Mouse (Mus musculus) heart, embryonic 14.5 days (tissue): ENCODE results near the gene C1qa. TPM values are rescaled to one million over a fixed set of nuclear protein-coding genes. Genes with fewer than 3 reads are reported as not detected.

Experiments
- ATAC-seq: fragments of 200-750 bp; cut with Nextera tagmentation; 2 replicates; pipeline ENCODE4 v1.8.0; 2017; ENCODE audit warnings: low read depth, moderate TSS enrichment; ENCODE audit not compliant: insufficient number of reproducible peaks, insufficient read depth, low FRiP score
- H3K27ac ChIP-seq, 2 experiments: fragments of 200-500 bp in 1 of 2; fragments of 300-500 bp in 1 of 2; sonication (generic) in 1 of 2; replicated peaks in 1 of 2; 2 replicates each; pipeline ENCODE4 v1.5.1; 2012 to 2014; ENCODE audit warnings: low read depth in 2 of 2, low read length in 2 of 2, control low read depth in 1 of 2, mild to moderate bottlenecking in 1 of 2, mixed read lengths in 1 of 2; ENCODE audit not compliant: control insufficient read depth in 1 of 2, insufficient read depth in 1 of 2
- H3K27me3 ChIP-seq: fragments of 300-500 bp; sonication (generic); 2 replicates; pipeline ENCODE4 v1.6.1; 2014; ENCODE audit warnings: mild to moderate bottlenecking, low read length, control low read depth; ENCODE audit not compliant: control insufficient read depth, insufficient read depth
- H3K36me3 ChIP-seq: fragments of 300-500 bp; sonication (generic); 2 replicates; pipeline ENCODE4 v1.6.1; 2014; ENCODE audit warnings: mild to moderate bottlenecking, control low read depth, low read length, mixed read lengths; ENCODE audit not compliant: control insufficient read depth, insufficient read depth
- H3K4me1 ChIP-seq, 2 experiments: fragments of 200-500 bp in 1 of 2; fragments of 300-500 bp in 1 of 2; sonication (generic) in 1 of 2; 2 replicates each; pipeline ENCODE4 v1.6.1; 2012 to 2014; ENCODE audit warnings: low read length in 2 of 2, control low read depth in 1 of 2, mixed read lengths in 1 of 2; ENCODE audit not compliant: control insufficient read depth in 2 of 2, insufficient read depth in 2 of 2
- H3K4me2 ChIP-seq: fragments of 300-500 bp; sonication (generic); 2 replicates; pipeline ENCODE4 v1.6.1; 2014; ENCODE audit warnings: mild to moderate bottlenecking, low read length
- H3K4me3 ChIP-seq, 2 experiments: fragments of 200-500 bp in 1 of 2; fragments of 300-500 bp in 1 of 2; sonication (generic) in 1 of 2; 2 replicates each; pipeline ENCODE4 v1.5.1; 2012 to 2014; ENCODE audit warnings: low read length in 2 of 2, mild to moderate bottlenecking in 2 of 2, control low read depth in 1 of 2, low read depth in 1 of 2, moderate library complexity in 1 of 2; ENCODE audit not compliant: control insufficient read depth in 1 of 2, insufficient read depth in 1 of 2
- H3K9ac ChIP-seq: fragments of 300-500 bp; sonication (generic); 2 replicates; pipeline ENCODE4 v1.6.1; 2014; ENCODE audit warnings: mild to moderate bottlenecking, low read length
- H3K9me3 ChIP-seq: fragments of 300-500 bp; sonication (generic); 2 replicates; pipeline ENCODE4 v1.6.1; 2016; ENCODE audit warnings: low read length, control low read depth; ENCODE audit not compliant: control insufficient read depth
- WGBS: fragments of 180-500 bp; shearing (Covaris S2); extraction: QIAGEN DNeasy Blood & Tissue Kit; methylation state at CpG from one replicate; pipeline ENCODE4 v1.1.7; 2014; 5-methylcytosine and 5-hydroxymethylcytosine counted together
- polyA plus RNA-seq: library from polyadenylated mRNA; unstranded; fragments of >200 nt; fragmentation: Nextera tagmentation; extraction: Ambion mirVana; gene quantifications from 2 replicates; pipeline ENCODE4 v1.2.1, GENCODE M21; 2014

C1qa gene
- polyA plus RNA-seq, 1 experiment from 2014 or later, result 26.5 TPM

- 66% methylated on average over 20 of the region's 20 CpGs for WGBS
- Histone ChIP-seq H3K27ac (no peak overlapping the region), H3K4me1 (no peaks in the 10 kb centered on the region), H3K9ac (no peak overlapping the region), H3K4me2 (no peak overlapping the region), H3K36me3 (no peaks in the 10 kb centered on the region), H3K27me3 (peaks cover 23% of the 10 kb centered on the region), H3K4me3 (no peak overlapping the region), H3K9me3 (no peaks in the 10 kb centered on the region)
- ATAC-seq, result no peak
Measured at GRCm38 (mm10) chr4:136916359-136917164, 18.0 kb upstream of the C1qa start.

- Histone ChIP-seq H3K9ac (no peak overlapping the region), H3K36me3 (no peaks in the 10 kb centered on the region), H3K27me3 (peaks cover 45% of the 10 kb centered on the region), H3K4me2 (no peak overlapping the region), H3K4me3 (no peak overlapping the region), H3K9me3 (no peaks in the 10 kb centered on the region), H3K4me1 (no peaks in the 10 kb centered on the region), H3K27ac (no peak overlapping the region)
- ATAC-seq, result no peak
- 26% methylated on average over 9 of the region's 9 CpGs for WGBS
Measured at GRCm38 (mm10) chr4:136912841-136913240, 14.2 kb upstream of the C1qa start.

GRCm38 (mm10) chr4:136911804-136912203 lies 13.2 kb upstream of the C1qa start:
- ATAC-seq, result no peak
- Histone ChIP-seq H3K4me1 (no peaks in the 10 kb centered on the region), H3K27me3 (peaks cover 47% of the 10 kb centered on the region), H3K4me2 (no peak overlapping the region), H3K27ac (no peak overlapping the region), H3K36me3 (no peaks in the 10 kb centered on the region), H3K9me3 (no peaks in the 10 kb centered on the region), H3K9ac (no peak overlapping the region), H3K4me3 (no peak overlapping the region)
- 47% methylated on average over 9 of the region's 9 CpGs for WGBS

- Histone ChIP-seq H3K27ac (no peak overlapping the region), H3K4me1 (no peaks in the 10 kb centered on the region), H3K4me3 (no peak overlapping the region), H3K27me3 (peaks cover 53% of the 10 kb centered on the region), H3K4me2 (no peak overlapping the region), H3K9ac (no peak overlapping the region), H3K36me3 (no peaks in the 10 kb centered on the region), H3K9me3 (no peaks in the 10 kb centered on the region)
- 11% methylated on average over 17 of the region's 17 CpGs for WGBS
- ATAC-seq, result no peak
Measured at GRCm38 (mm10) chr4:136911211-136911646, 12.6 kb upstream of the C1qa start.

GRCm38 (mm10) chr4:136907809-136908208 lies 9.2 kb upstream of the C1qa start:
- ATAC-seq, result no peak
- no peak overlapping the region for H3K27ac ChIP-seq
- H3K4me3 ChIP-seq, result no peak overlapping the region
- H3K9ac ChIP-seq, result no peak overlapping the region
- peaks cover 75% of the 10 kb centered on the region for H3K27me3 ChIP-seq
- H3K36me3 ChIP-seq, result no peaks in the 10 kb centered on the region
- no peak overlapping the region for H3K4me2 ChIP-seq
- no peaks in the 10 kb centered on the region for H3K4me1 ChIP-seq
- H3K9me3 ChIP-seq, result no peaks in the 10 kb centered on the region

- Histone ChIP-seq H3K4me3 (no peak overlapping the region), H3K4me2 (no peak overlapping the region), H3K4me1 (no peaks in the 10 kb centered on the region), H3K27ac (no peak overlapping the region), H3K9me3 (no peaks in the 10 kb centered on the region), H3K27me3 (peaks cover 67% of the 10 kb centered on the region), H3K36me3 (no peaks in the 10 kb centered on the region), H3K9ac (no peak overlapping the region)
- 10% methylated on average over 7 of the region's 7 CpGs for WGBS
- no peak for ATAC-seq
Measured at GRCm38 (mm10) chr4:136907033-136907432, 8.4 kb upstream of the C1qa start.

GRCm38 (mm10) chr4:136904767-136905539 lies 6.3 kb upstream of the C1qa start:
- no peak overlapping the region for H3K4me2 ChIP-seq
- H3K4me1 ChIP-seq, result no peaks in the 10 kb centered on the region
- no peaks in the 10 kb centered on the region for H3K9me3 ChIP-seq
- no peak overlapping the region for H3K27ac ChIP-seq
- no peak for ATAC-seq
- under 1% methylated on average over 22 of the region's 23 CpGs for WGBS
- H3K36me3 ChIP-seq, result no peaks in the 10 kb centered on the region
- no peak overlapping the region for H3K4me3 ChIP-seq
- H3K9ac ChIP-seq, result no peak overlapping the region
- peaks cover 53% of the 10 kb centered on the region for H3K27me3 ChIP-seq
